Mouse (Mus musculus) myocyte (in vitro differentiated cells): ENCODE data around the gene Olfr718-ps1. TPM values are rescaled to one million over a fixed set of nuclear protein-coding genes. Genes with fewer than 3 reads are reported as not detected.

Experiments used
- H3K27me3 ChIP-seq: one replicate; pipeline ENCODE4 v1.6.1; 2011; ENCODE audit not compliant: control insufficient read depth, insufficient read depth, insufficient read length
- H3K36me3 ChIP-seq: one replicate; pipeline ENCODE4 v1.6.1; 2011; ENCODE audit not compliant: control insufficient read depth, insufficient read depth
- H3K4me2 ChIP-seq: one replicate; pipeline ENCODE4 v1.6.1; 2011; ENCODE audit warnings: low read depth, control low read depth
- H3K4me3 ChIP-seq: one replicate; pipeline ENCODE4 v1.5.1; 2011; ENCODE audit warnings: mild to moderate bottlenecking, control low read depth, moderate library complexity
- H3K79me2 ChIP-seq: one replicate; pipeline ENCODE4 v1.6.1; 2011; ENCODE audit not compliant: control insufficient read depth, insufficient read depth
- H3ac ChIP-seq: one replicate; pipeline ENCODE4 v1.6.1; 2011; ENCODE audit not compliant: control insufficient read depth, insufficient read length
- CEBPB ChIP-seq: IDR thresholded peaks from 2 replicates; pipeline ENCODE4 v1.6.1; 2011; ENCODE audit warnings: mild to moderate bottlenecking, moderate library complexity; ENCODE audit not compliant: poor library complexity, insufficient read depth, severe bottlenecking
- E2F4 ChIP-seq: IDR thresholded peaks from one replicate; pipeline ENCODE4 v1.6.1; 2011; ENCODE audit warnings: mild to moderate bottlenecking, control low read depth, moderate library complexity; ENCODE audit not compliant: insufficient read depth
- MAX ChIP-seq: IDR thresholded peaks from one replicate; pipeline ENCODE4 v1.6.1; 2011; ENCODE audit warnings: low read depth, mild to moderate bottlenecking, control low read depth
- MYOD1 ChIP-seq, 3 experiments: IDR thresholded peaks; one replicate each; pipeline ENCODE4 v1.6.1; 2011; ENCODE audit warnings: control low read depth in 2 of 3, low read depth in 2 of 3, mild to moderate bottlenecking in 2 of 3, moderate library complexity in 1 of 3; ENCODE audit not compliant: insufficient read length in 2 of 3, control insufficient read depth in 1 of 3
- MYOG ChIP-seq, 3 experiments: IDR thresholded peaks; one replicate each; pipeline ENCODE4 v1.6.1; 2011; ENCODE audit warnings: control low read depth in 2 of 3, low read depth in 2 of 3, mild to moderate bottlenecking in 2 of 3; ENCODE audit not compliant: insufficient read length in 2 of 3, control insufficient read depth in 1 of 3, insufficient read depth in 1 of 3
- POLR2A ChIP-seq: IDR thresholded peaks from one replicate; pipeline ENCODE4 v1.6.1; 2011; ENCODE audit warnings: low read depth, mild to moderate bottlenecking, control low read depth, moderate library complexity; ENCODE audit not compliant: insufficient read length
- POLR2AphosphoS2 ChIP-seq: IDR thresholded peaks from one replicate; pipeline ENCODE4 v1.6.1; 2011; ENCODE audit warnings: low read depth, control low read depth; ENCODE audit not compliant: insufficient read length
- REST ChIP-seq: IDR thresholded peaks from one replicate; pipeline ENCODE4 v1.6.1; 2011; ENCODE audit warnings: mild to moderate bottlenecking, control low read depth, moderate library complexity; ENCODE audit not compliant: insufficient read depth, insufficient read length
- SRF ChIP-seq: IDR thresholded peaks from one replicate; pipeline ENCODE4 v1.6.1; 2011; ENCODE audit warnings: low read depth; ENCODE audit not compliant: control insufficient read depth, insufficient read length
- TCF12 ChIP-seq: IDR thresholded peaks from one replicate; pipeline ENCODE4 v1.6.1; 2011; ENCODE audit warnings: mild to moderate bottlenecking, control low read depth; ENCODE audit not compliant: poor library complexity, insufficient read depth, severe bottlenecking
- TCF3 ChIP-seq: IDR thresholded peaks from one replicate; pipeline ENCODE4 v1.6.1; 2011; ENCODE audit warnings: low read depth, control low read depth; ENCODE audit not compliant: insufficient read length
- USF1 ChIP-seq: IDR thresholded peaks from one replicate; pipeline ENCODE4 v1.6.1; 2011; ENCODE audit warnings: low read depth, mild to moderate bottlenecking, control low read depth, moderate library complexity
- polyA plus RNA-seq: library from polyadenylated mRNA; unstranded; fragments of >200 nt; fragmentation: generic; extraction: Trizol; gene quantifications from one replicate; pipeline ENCODE4 v1.2.1, GENCODE M21; 2012; ENCODE audit warnings: missing spikeins

Olfr718-ps1 gene
- polyA plus RNA-seq, 1 experiment: not detected

GRCm38 (mm10) chr5:143180255-143181076, 33.1 kb upstream of the Olfr718-ps1 start, which contains the start of the genes Rbak and Spdye4b:
TSS of gene Rbak (minus strand) at chr5:143180775.
TSS of gene Spdye4b (plus strand) at chr5:143181017.
- no peak for TF ChIP-seq CEBPB
- TF ChIP-seq MYOG (IDR thresholded peaks at IDR 0.05; ENCODE audit: control insufficient read depth in 1 of 3, insufficient read depth in 1 of 3, insufficient read length in 2 of 3, low read depth in 2 of 3): peak in 2 of 3 experiments; percentile 22 to 37
- no peak for TF ChIP-seq REST
- TF ChIP-seq MYOD1 (IDR thresholded peaks at IDR 0.05; ENCODE audit: control insufficient read depth in 1 of 3, insufficient read length in 2 of 3, low read depth in 2 of 3): peak in 1 of 3 experiments; percentile 11
- no peak for TF ChIP-seq USF1
- peak; percentile 94 for TF ChIP-seq POLR2AphosphoS2
- no peak for TF ChIP-seq SRF
- no peak for TF ChIP-seq TCF3
- peak; percentile 56 for TF ChIP-seq MAX
- no peak for TF ChIP-seq TCF12
- TF ChIP-seq E2F4: no peak
- peak; percentile 96 for TF ChIP-seq POLR2A
- H3ac ChIP-seq: peak within 1 kb of the TSS; percentile 28
- peak within 1 kb of the TSS; percentile 32 for H3K4me3 ChIP-seq
- H3K79me2 ChIP-seq: peaks cover 11% of the 10 kb centered on the region
- H3K4me2 ChIP-seq: peak within 1 kb of the TSS; percentile 84
- peaks cover 17% of the 10 kb centered on the region for H3K36me3 ChIP-seq
- no peaks in the 10 kb centered on the region for H3K27me3 ChIP-seq

- Histone ChIP-seq H3K27me3 (no peaks in the 10 kb centered on the region), H3K79me2 (peaks cover 11% of the 10 kb centered on the region), H3K4me2 (peak overlapping the region; percentile 22), H3ac (no peak overlapping the region), H3K36me3 (peaks cover 30% of the 10 kb centered on the region), H3K4me3 (no peak overlapping the region)
- TF ChIP-seq TCF3 (no peak), CEBPB (no peak), POLR2AphosphoS2 (no peak), SRF (no peak), MYOG (IDR thresholded peaks at IDR 0.05; ENCODE audit: control insufficient read depth in 1 of 3, insufficient read depth in 1 of 3, insufficient read length in 2 of 3, low read depth in 2 of 3) (no peak), MYOD1 (IDR thresholded peaks at IDR 0.05; ENCODE audit: control insufficient read depth in 1 of 3, insufficient read length in 2 of 3, low read depth in 2 of 3) (no peak), REST (no peak), TCF12 (no peak), E2F4 (no peak), POLR2A (no peak), USF1 (no peak), MAX (no peak)
Measured at GRCm38 (mm10) chr5:143179179-143179578, 31.8 kb upstream of the Olfr718-ps1 start.

GRCm38 (mm10) chr5:143177541-143178200, 30.3 kb upstream of the Olfr718-ps1 start:
- TF ChIP-seq MAX: no peak
- TF ChIP-seq E2F4: no peak
- no peak for TF ChIP-seq MYOG (IDR thresholded peaks at IDR 0.05; ENCODE audit: control insufficient read depth in 1 of 3, insufficient read depth in 1 of 3, insufficient read length in 2 of 3, low read depth in 2 of 3)
- no peak for TF ChIP-seq REST
- TF ChIP-seq USF1: no peak
- TF ChIP-seq MYOD1 (IDR thresholded peaks at IDR 0.05; ENCODE audit: control insufficient read depth in 1 of 3, insufficient read length in 2 of 3, low read depth in 2 of 3): no peak
- TF ChIP-seq TCF3: no peak
- TF ChIP-seq POLR2A: no peak
- no peak for TF ChIP-seq POLR2AphosphoS2
- TF ChIP-seq TCF12: no peak
- Histone ChIP-seq H3ac (no peak overlapping the region), H3K4me2 (no peak overlapping the region), H3K27me3 (no peaks in the 10 kb centered on the region), H3K79me2 (peaks cover 11% of the 10 kb centered on the region), H3K4me3 (no peak overlapping the region), H3K36me3 (peaks cover 43% of the 10 kb centered on the region)

- Histone ChIP-seq H3K79me2 (peaks cover 11% of the 10 kb centered on the region), H3K36me3 (peaks cover 43% of the 10 kb centered on the region), H3K27me3 (no peaks in the 10 kb centered on the region), H3K4me2 (no peak overlapping the region), H3K4me3 (no peak overlapping the region), H3ac (no peak overlapping the region)
- TF ChIP-seq SRF (no peak), MYOD1 (IDR thresholded peaks at IDR 0.05; ENCODE audit: control insufficient read depth in 1 of 3, insufficient read length in 2 of 3, low read depth in 2 of 3) (no peak), POLR2A (no peak)
Measured at GRCm38 (mm10) chr5:143175970-143176369, 28.6 kb upstream of the Olfr718-ps1 start.
